Mouse (Mus musculus) heart, embryonic 10.5 days (tissue): ENCODE measurements around the gene Rps18. TPM values are rescaled to one million over a fixed set of nuclear protein-coding genes. Genes with fewer than 3 reads are reported as not detected.

Source experiments
- DNase-seq: peaks from one replicate; pipeline ENCODE4 v3.0.0-alpha.2; 2017; ENCODE audit warnings: low spot score
- H3K27ac ChIP-seq: fragments of 300-500 bp; sonication (generic); 2 replicates; pipeline ENCODE4 v1.5.1; 2016; ENCODE audit warnings: mild to moderate bottlenecking
- H3K27me3 ChIP-seq: fragments of 300-500 bp; sonication (generic); 2 replicates; pipeline ENCODE4 v1.6.1; 2016; ENCODE audit warnings: mild to moderate bottlenecking; ENCODE audit not compliant: poor library complexity, insufficient read depth, severe bottlenecking
- H3K36me3 ChIP-seq: fragments of 300-500 bp; sonication (generic); 2 replicates; pipeline ENCODE4 v1.6.1; 2016; ENCODE audit warnings: mild to moderate bottlenecking, moderate library complexity
- H3K4me1 ChIP-seq: fragments of 300-500 bp; sonication (generic); 2 replicates; pipeline ENCODE4 v1.6.1; 2016; ENCODE audit warnings: mild to moderate bottlenecking
- H3K4me3 ChIP-seq: fragments of 300-500 bp; sonication (generic); 2 replicates; pipeline ENCODE4 v1.5.1; 2016; ENCODE audit warnings: mild to moderate bottlenecking, moderate library complexity
- H3K9me3 ChIP-seq: fragments of 300-500 bp; sonication (generic); 2 replicates; pipeline ENCODE4 v1.6.1; 2016; ENCODE audit warnings: mild to moderate bottlenecking, moderate library complexity
- WGBS: fragments of 180-500 bp; shearing (Covaris S2); methylation state at CpG from one replicate; pipeline ENCODE4 v1.1.7; 2016; 5-methylcytosine and 5-hydroxymethylcytosine counted together
- polyA plus RNA-seq: library from polyadenylated mRNA; unstranded; fragments of >200 nt; fragmentation: Nextera tagmentation; extraction: Ambion mirVana; gene quantifications from 2 replicates; pipeline ENCODE4 v1.2.1, GENCODE M21; 2016

Rps18 gene
- polyA plus RNA-seq, 1 experiment from 2014 or later = 1,297 TPM

DNA sequence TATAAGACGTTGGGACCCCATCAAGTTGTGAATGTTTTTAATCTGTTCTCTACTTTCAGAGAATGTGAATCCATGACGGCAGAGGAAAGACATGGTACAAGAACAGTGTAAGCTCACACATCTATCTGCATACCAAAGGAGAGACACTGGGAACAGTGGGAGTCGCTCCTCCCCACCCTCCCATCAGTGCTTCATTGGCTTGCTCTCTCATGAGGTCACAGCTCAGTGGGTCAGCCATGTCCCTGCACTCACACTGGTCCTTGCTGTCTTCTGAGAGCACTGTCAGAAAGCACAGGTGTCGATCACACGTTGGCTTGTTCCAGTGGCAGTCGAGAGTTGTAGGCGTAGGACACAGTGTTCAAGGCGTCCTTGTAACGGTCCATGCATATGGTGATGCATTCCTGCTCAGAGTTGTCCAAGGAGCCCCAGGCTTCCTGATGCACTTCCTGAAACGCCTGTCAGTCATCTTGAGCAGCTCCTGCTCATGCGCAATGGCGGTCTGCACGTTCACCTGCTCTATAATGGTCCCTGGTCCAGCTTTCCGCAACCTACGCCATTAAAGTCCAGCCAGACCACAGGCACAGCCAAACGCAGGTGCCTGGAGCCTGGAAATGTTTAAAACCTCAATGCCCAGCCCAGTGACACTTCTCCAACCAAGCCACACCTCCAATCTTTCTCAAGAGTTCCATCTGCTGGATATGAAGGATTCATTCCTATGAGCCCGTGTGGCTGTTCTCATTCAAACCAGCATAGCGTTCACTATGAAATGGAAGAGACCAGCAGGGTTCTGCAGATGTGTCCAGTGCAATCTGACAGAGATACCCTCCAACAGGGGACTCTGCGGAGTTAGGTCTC is 24.6 kb upstream of the Rps18 start:
- Histone ChIP-seq H3K27me3 (peaks cover 52% of the 10 kb centered on the region), H3K4me3 (no peak overlapping the region)
- no peak for DNase-seq

DNA sequence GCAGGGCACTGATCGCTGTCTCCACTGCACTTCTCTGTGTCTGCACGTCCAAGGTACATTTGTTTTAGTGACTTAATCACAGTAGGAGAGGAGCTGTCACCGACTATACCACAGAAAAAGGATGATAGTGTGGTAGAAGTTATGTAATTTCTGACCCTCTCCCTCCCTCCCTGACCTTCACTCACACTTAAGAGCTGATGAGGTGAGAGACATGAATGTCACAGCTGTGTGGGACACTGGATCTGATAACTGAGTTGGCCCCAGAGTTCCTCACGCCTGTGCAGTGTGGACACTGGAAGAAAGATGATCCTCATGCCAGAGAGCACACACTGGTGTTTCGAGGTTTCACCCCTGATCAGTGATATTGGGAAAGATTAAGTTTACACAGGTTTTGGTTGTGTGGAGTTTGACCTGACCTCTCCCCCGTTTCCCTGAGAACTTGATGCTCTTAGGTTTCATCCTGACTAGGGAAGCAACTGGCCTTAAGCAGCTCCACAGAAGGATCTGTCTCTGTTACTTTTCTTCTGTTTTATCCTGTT is 23.8 kb upstream of the Rps18 start:
- Histone ChIP-seq H3K27me3 (peaks cover 54% of the 10 kb centered on the region), H3K9me3 (no peaks in the 10 kb centered on the region), H3K27ac (no peak overlapping the region), H3K36me3 (no peaks in the 10 kb centered on the region), H3K4me1 (peaks cover 27% of the 10 kb centered on the region), H3K4me3 (no peak overlapping the region)
- no peak for DNase-seq
- WGBS = 64% methylated on average over 6 of the region's 6 CpGs

More for the DNA sequence above, 24.6 kb upstream of the Rps18 start:
- Histone ChIP-seq H3K36me3 (no peaks in the 10 kb centered on the region), H3K4me1 (peaks cover 27% of the 10 kb centered on the region), H3K27ac (peak overlapping the region; percentile 47; the same call in 1 of the 2 replicates), H3K9me3 (no peaks in the 10 kb centered on the region)
- 76% methylated on average over 19 of the region's 19 CpGs for WGBS

DNA sequence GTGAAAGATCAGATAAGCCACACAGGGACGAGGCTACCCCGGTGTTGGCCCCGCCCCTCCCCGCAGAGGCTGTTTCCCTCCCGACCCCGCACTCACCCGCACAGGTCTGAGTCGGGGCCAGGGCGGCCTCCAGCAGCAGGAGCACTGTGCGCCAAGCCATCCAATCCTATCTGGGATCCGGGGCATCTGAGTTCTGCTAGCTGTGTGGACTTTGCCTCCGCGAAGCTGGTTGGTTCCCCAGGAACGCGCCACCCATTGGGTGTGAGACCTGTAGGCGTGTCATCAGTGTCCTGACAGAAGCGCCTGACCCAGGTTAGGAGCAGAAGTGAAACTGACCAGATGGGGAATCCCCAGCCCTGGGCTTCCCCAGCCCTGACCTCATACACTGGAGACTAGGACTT is 22.8 kb upstream of the Rps18 start:
- Histone ChIP-seq H3K36me3 (no peaks in the 10 kb centered on the region), H3K27me3 (peaks cover 54% of the 10 kb centered on the region), H3K27ac (0 out of 2 replicates have a peak overlapping the region, but pooled peaks have one; percentile 57), H3K9me3 (no peaks in the 10 kb centered on the region), H3K4me3 (peak overlapping the region; percentile 55), H3K4me1 (peaks cover 27% of the 10 kb centered on the region)
- peak; percentile 90 for DNase-seq
- under 1% methylated on average over 17 of the region's 17 CpGs for WGBS

DNA sequence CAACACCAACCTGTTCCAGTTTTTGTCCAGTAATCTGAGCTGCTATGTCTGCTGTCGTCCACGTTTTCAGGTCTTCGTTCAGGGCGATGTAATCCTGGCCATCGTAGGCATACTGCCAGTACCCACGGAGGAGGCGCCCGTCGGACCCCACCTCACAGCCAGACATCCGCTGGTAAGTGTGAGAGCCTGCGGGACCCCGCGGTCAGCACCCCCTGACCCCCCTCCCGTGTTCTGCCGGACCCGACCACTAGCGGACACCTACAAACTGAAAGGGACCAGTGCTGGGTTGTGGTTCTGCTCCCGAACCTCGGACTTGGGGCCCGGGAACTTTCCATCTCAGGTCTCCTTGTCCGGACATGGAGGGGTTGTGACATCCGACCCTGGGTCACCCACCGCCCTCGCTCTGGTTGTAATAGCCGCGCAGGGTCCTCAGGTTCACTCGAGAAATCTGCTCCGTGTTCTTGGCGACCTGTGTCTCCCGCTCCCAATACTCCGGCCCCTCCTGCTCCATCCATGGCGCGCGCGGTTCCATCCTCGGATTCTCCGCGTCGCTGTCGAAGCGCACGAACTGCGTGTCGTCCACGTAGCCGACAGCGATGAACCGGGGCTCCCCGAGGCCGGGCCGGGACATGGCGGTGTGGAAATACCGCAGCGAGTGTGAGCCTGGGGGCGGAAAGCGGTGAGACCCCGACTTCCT is 22.2 kb upstream of the Rps18 start:
- WGBS = 2% methylated on average over 57 of the region's 57 CpGs
- no peak for DNase-seq

DNA sequence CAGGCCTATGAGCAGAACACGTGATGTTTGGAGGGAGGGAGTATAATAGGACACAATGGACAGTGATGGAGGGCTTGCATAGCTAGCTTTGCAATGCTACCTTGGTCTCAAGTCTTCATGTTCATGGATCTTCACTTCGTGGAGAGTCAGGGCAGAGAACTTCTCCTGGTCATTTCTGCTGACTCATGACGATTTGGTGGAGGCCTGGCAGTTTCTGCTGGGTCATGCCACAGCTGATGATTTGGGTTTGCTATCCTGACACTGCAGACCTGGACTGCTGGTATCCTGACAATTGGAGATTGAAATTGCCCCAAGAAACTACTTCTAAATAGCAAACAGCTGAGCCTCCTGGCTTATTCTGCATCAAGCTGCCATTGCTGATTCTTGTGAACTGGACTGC is 17.8 kb upstream of the Rps18 start:
- DNase-seq = no peak
- Histone ChIP-seq H3K9me3 (no peaks in the 10 kb centered on the region), H3K36me3 (no peaks in the 10 kb centered on the region), H3K27me3 (peaks cover 32% of the 10 kb centered on the region), H3K4me3 (no peak overlapping the region), H3K4me1 (peaks cover 10% of the 10 kb centered on the region), H3K27ac (no peak overlapping the region)
- 56% methylated on average over 3 of the region's 3 CpGs for WGBS

More for the DNA sequence above, 22.2 kb upstream of the Rps18 start:
- no peaks in the 10 kb centered on the region for H3K9me3 ChIP-seq
- peaks cover 54% of the 10 kb centered on the region for H3K27me3 ChIP-seq
- H3K4me1 ChIP-seq = peaks cover 27% of the 10 kb centered on the region
- peak overlapping the region; percentile 55 for H3K4me3 ChIP-seq
- H3K36me3 ChIP-seq = no peaks in the 10 kb centered on the region
- H3K27ac ChIP-seq = 0 out of 2 replicates have a peak overlapping the region, but pooled peaks have one; percentile 57

DNA sequence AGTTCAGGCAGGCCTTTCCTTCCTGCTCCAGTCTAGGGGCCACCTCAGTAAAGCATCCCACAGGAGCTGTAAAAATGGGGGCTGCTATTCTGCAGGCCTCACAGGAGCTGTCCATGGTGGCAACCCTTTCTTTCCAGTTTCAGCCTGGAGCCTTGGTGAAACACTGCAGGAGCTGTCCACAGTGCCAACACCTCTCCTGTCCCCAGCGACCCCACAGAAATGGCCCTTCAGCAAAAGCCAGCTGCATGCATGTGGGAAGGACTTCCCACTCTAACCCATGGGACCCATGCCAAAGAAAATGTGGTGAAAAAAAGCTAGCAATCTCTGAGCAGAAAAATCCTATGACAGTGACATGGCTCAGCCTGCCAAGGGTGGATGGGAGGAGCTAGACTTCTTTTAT is 16.9 kb upstream of the Rps18 start:
- DNase-seq = peak; percentile 87
- Histone ChIP-seq H3K36me3 (no peaks in the 10 kb centered on the region), H3K27ac (no peak overlapping the region), H3K27me3 (peaks cover 23% of the 10 kb centered on the region), H3K4me3 (no peak overlapping the region), H3K4me1 (peaks cover 2% of the 10 kb centered on the region), H3K9me3 (no peaks in the 10 kb centered on the region)
- WGBS = 18% methylated on average over 1 of the region's 1 CpGs

DNA sequence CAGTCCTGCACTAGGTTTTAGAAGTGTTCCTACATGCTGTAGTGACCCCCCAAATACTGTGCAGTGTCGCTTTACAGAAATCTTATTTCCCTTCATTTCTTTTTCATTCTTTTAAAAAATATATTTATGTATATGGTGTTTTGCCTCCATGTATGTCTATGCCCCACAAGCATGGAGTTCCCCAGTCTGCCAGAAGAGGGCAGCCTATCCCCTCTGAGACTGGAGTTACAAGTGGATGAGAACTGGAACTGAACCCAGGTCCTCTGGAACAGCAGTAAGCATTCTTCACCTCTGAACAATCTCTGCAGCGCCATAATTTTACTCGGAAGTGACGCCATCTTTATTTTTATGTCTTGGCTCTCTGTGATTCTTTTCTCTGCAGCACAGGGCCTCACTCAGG is 13.6 kb upstream of the Rps18 start:
- Histone ChIP-seq H3K4me1 (no peaks in the 10 kb centered on the region), H3K36me3 (peaks cover 23% of the 10 kb centered on the region; the same call in 1 of the 2 replicates), H3K27me3 (no peaks in the 10 kb centered on the region), H3K9me3 (no peaks in the 10 kb centered on the region), H3K27ac (no peak overlapping the region), H3K4me3 (no peak overlapping the region)
- DNase-seq = no peak
- 72% methylated on average over 4 of the region's 4 CpGs for WGBS

DNA sequence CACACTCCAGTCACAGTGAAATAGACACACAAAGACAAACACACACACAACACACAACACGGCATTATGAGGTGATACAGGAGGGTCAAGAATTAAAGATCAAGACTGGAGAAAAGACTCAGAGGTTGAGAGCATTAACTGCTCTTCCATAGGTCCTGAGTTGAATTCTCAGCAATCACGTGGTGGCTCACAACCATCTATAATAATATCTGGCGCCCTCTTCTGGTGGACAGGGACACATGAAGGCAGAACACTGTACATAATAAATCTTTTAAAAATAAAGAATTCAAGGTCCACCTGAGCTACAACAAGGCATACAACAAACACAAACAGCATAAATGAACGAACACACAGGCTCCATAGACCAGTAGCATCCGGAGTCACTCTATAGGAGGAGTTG is 13.1 kb upstream of the Rps18 start:
- Histone ChIP-seq H3K27ac (no peak overlapping the region), H3K4me3 (no peak overlapping the region), H3K27me3 (no peaks in the 10 kb centered on the region), H3K9me3 (no peaks in the 10 kb centered on the region), H3K36me3 (peaks cover 26% of the 10 kb centered on the region), H3K4me1 (no peaks in the 10 kb centered on the region)
- no peak for DNase-seq
- WGBS = 26% methylated on average over 5 of the region's 5 CpGs

DNA sequence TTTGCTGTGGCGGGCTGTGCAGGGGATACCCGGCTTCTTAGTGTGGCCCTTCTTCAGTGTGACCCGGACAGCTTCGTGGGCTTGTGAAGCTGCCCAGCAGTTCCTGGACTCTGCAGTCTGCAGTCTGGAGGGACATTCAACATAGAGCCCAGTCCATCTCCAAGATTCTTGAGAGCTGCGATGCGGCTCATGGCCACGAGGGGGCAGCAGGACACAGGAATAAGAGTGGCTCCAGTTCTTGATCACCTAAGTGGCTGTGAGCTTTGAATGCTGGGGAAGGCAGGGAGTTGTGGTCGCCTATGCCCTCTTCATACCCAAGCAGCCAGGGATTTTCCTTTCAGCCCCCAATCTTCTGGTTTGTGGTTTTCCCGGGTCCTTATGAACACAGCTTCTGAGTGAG is 12.7 kb upstream of the Rps18 start:
- Histone ChIP-seq H3K9me3 (no peaks in the 10 kb centered on the region), H3K27ac (no peak overlapping the region), H3K36me3 (peaks cover 30% of the 10 kb centered on the region), H3K4me1 (no peaks in the 10 kb centered on the region), H3K27me3 (no peaks in the 10 kb centered on the region), H3K4me3 (no peak overlapping the region)
- WGBS = 2% methylated on average over 9 of the region's 9 CpGs
- DNase-seq = peak; percentile 88

DNA sequence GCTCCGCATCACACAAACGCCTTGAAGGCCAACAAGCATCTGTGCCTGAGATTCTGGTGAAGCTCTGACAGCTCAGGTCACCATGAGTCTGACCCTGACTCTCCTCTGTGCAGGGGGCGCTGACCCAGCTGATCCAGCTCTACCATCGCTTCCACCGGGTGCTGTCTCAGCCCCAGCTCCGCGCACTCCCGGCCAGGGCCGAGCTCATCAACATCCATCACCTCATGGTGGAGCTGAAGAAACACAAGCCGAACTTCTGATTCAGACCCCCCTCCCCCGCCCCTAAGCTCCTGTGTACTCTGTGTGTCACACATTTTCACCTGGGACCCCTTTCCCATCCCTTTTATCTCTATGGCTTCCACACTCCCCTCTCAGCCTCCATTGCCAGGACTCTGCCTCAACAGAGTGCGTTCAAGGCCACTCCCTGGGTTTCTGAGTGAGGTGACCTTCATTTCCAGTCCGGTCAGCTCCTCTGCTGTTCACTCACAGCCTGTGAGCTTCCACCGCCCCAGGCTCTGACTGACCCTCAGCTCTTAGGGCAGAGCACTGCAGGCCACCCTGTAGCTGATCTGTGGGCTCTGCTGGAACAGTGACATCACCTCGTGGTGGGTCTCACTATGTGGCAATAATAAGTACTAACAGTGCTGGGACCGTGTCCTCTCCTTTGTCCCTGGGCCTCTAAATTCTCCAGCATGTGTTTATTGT is 10.2 kb upstream of the Rps18 start:
- no peaks in the 10 kb centered on the region for H3K27me3 ChIP-seq
- H3K4me1 ChIP-seq = no peaks in the 10 kb centered on the region
- no peak for DNase-seq
- WGBS = 86% methylated on average over 16 of the region's 16 CpGs
- H3K9me3 ChIP-seq = no peaks in the 10 kb centered on the region
- H3K36me3 ChIP-seq = peaks cover 55% of the 10 kb centered on the region
- H3K4me3 ChIP-seq = no peak overlapping the region
- no peak overlapping the region for H3K27ac ChIP-seq

DNA sequence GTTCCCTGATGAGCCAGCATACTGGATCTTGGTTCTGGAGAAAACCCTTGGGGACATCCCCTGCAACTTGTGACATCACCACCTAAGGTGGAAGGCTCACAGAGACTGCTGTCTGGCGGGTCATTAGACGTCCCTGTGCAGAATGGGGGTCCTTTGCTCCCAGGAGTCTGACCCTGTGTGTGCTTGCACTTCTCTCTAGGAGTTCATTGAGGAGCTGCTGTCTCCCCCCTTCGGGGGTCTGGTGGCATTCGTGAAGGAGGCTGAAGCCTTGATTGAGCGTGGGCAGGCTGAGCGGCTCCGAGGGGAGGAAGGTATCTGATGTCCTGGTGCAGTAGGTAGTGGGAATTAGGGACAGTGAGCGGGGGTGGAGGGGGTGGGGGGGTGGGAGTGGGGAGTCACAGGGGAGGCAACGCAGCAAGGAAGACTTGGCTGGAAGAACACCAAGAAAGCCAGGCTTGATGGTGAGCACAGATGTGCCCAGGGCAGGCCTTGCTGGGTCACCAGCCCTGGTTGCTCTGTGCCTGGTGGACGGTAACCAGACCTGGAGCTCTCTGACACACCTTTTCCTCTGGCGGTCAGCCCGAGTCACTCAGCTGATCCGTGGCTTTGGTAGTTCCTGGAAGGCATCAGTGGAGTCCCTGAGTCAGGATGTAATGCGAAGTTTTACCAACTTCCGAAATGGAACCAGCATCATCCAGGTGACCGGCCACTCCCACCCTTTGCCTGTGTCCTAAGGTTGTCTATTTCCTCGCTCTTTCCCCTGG is 9.5 kb upstream of the Rps18 start:
- WGBS = 91% methylated on average over 17 of the region's 17 CpGs
- H3K4me1 ChIP-seq = no peaks in the 10 kb centered on the region
- H3K27me3 ChIP-seq = no peaks in the 10 kb centered on the region
- H3K4me3 ChIP-seq = no peak overlapping the region
- no peak for DNase-seq
- H3K27ac ChIP-seq = no peak overlapping the region
- no peaks in the 10 kb centered on the region for H3K9me3 ChIP-seq
- H3K36me3 ChIP-seq = peaks cover 62% of the 10 kb centered on the region

DNA sequence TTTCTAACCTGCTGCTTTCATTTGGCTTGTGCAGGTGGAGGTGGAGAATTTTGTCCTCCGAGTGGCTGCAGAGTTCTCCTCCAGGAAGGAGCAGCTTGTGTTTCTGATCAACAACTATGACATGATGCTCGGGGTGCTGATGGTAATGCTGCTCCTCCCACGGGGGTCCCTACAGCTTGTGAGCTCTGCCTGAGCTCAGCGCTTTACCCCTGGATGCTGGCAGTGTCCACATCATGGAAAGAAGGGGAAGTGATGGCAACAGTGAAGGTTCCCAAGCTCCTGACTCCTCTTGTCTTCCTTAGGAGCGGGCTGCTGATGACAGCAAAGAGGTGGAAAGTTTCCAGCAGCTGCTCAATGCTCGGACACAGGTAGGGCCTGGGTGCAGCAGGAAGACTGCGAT is 7.1 kb upstream of the Rps18 start:
- H3K27ac ChIP-seq = no peak overlapping the region
- H3K4me3 ChIP-seq = no peak overlapping the region
- no peaks in the 10 kb centered on the region for H3K9me3 ChIP-seq
- WGBS = 89% methylated on average over 7 of the region's 7 CpGs
- no peaks in the 10 kb centered on the region for H3K27me3 ChIP-seq
- no peak for DNase-seq
- H3K36me3 ChIP-seq = peaks cover 85% of the 10 kb centered on the region
- no peaks in the 10 kb centered on the region for H3K4me1 ChIP-seq
